32 mouse cellular contexts compared by ENCODE assay signal in the genomic region with DNA sequence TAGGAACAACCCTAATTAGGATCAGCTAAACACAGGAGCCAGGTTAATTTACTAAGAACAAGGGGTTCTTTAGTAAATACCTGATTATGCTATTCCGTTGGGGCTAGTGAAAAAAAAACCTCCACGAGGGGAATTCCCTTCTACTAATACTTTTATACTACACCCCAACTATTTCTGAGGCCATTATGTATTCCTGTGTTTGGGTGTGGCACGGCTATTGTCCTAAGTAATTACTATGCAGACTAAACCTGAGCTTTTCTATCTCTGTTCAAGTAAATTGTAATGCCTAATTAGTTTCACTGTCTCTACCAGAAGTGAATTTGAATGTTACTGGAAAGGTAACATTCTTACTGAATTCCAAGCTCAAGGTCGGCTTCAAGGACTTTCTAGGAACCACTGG.
"Had no signal": no experiment of that assay in that cellular context is flagged by ENCODE, and none has a peak within 500 bp of the region (broad histone marks: within the 10 kb centered on the region; RNA-seq: fewer than 3 reads in every experiment).

No protein-coding gene starts in this region.

- DNase-seq: left cerebral cortex, postnatal 4 days; liver; liver, embryonic 13.5 days; liver, postnatal 0 days; lung, adult 18-20 months; lung, adult 2 months; lung, embryonic 14.5 days; lung, postnatal 10 days; lung, postnatal 14 days; lung, postnatal 36 days; lung, postnatal 4 days; midbrain, embryonic 14.5 days had no signal

- H3K27ac ChIP-seq: limb, embryonic 10.5 days; limb, embryonic 12.5 days; limb, embryonic 13.5 days; limb, embryonic 15.5 days; liver, embryonic 12.5 days; liver, embryonic 13.5 days; liver, embryonic 14.5 days; liver, embryonic 15.5 days; lung, embryonic 15.5 days; macrophage; midbrain, embryonic 10.5 days; midbrain, embryonic 12.5 days; midbrain, embryonic 13.5 days; midbrain, embryonic 15.5 days; neural tube, embryonic 12.5 days had no signal

- H3K4me1 ChIP-seq: limb, embryonic 10.5 days; limb, embryonic 12.5 days; limb, embryonic 13.5 days; limb, embryonic 15.5 days; liver, embryonic 12.5 days; liver, embryonic 13.5 days; liver, embryonic 15.5 days; lung, embryonic 15.5 days; megakaryocyte, embryonic 14.5 days; midbrain, embryonic 10.5 days; midbrain, embryonic 12.5 days; midbrain, embryonic 13.5 days; midbrain, embryonic 15.5 days; neural tube, embryonic 12.5 days had no signal

- H3K27me3 ChIP-seq: limb, embryonic 12.5 days; limb, embryonic 13.5 days; limb, embryonic 15.5 days; liver, embryonic 12.5 days; liver, embryonic 13.5 days; liver, embryonic 15.5 days; lung, embryonic 15.5 days; megakaryocyte, embryonic 14.5 days; midbrain, embryonic 12.5 days; midbrain, embryonic 13.5 days; midbrain, embryonic 15.5 days; neural tube, embryonic 12.5 days had no signal

- ATAC-seq: liver, embryonic 12.5 days; liver, postnatal 0 days; lung, postnatal 0 days; midbrain, embryonic 13.5 days; midbrain, embryonic 15.5 days; midbrain, embryonic 16.5 days had no signal

- H3K9ac ChIP-seq: limb, embryonic 12.5 days; limb, embryonic 13.5 days; limb, embryonic 15.5 days; liver, embryonic 12.5 days; liver, embryonic 13.5 days; liver, embryonic 14.5 days; liver, embryonic 15.5 days; liver, postnatal 0 days; lung, embryonic 14.5 days; lung, embryonic 15.5 days; midbrain, embryonic 12.5 days; midbrain, embryonic 13.5 days; midbrain, embryonic 15.5 days; neural tube, embryonic 12.5 days had no signal

- H3K36me3 ChIP-seq: limb, embryonic 10.5 days; limb, embryonic 12.5 days; limb, embryonic 13.5 days; limb, embryonic 15.5 days; liver, embryonic 12.5 days; liver, embryonic 13.5 days; liver, embryonic 15.5 days; lung, embryonic 15.5 days; midbrain, embryonic 10.5 days; midbrain, embryonic 12.5 days; midbrain, embryonic 13.5 days; midbrain, embryonic 15.5 days; neural tube, embryonic 12.5 days had no signal

- H3K4me3 ChIP-seq: limb, embryonic 10.5 days; limb, embryonic 12.5 days; limb, embryonic 13.5 days; limb, embryonic 15.5 days; liver, embryonic 12.5 days; liver, embryonic 13.5 days; liver, embryonic 15.5 days; lung, embryonic 15.5 days; megakaryocyte, embryonic 14.5 days; midbrain, embryonic 10.5 days; midbrain, embryonic 12.5 days; midbrain, embryonic 13.5 days; midbrain, embryonic 15.5 days; myocyte; neural tube, embryonic 12.5 days had no signal

- H3K9me3 ChIP-seq: limb, embryonic 10.5 days; limb, embryonic 12.5 days; limb, embryonic 13.5 days; limb, embryonic 15.5 days; liver, embryonic 12.5 days; liver, embryonic 13.5 days; liver, embryonic 15.5 days; lung, embryonic 15.5 days; midbrain, embryonic 10.5 days; midbrain, embryonic 12.5 days; midbrain, embryonic 13.5 days; midbrain, embryonic 15.5 days; neural tube, embryonic 12.5 days had no signal

- H3K4me2 ChIP-seq: limb, embryonic 12.5 days; limb, embryonic 13.5 days; limb, embryonic 15.5 days; liver, embryonic 11.5 days; liver, embryonic 12.5 days; liver, embryonic 13.5 days; liver, embryonic 15.5 days; lung, embryonic 14.5 days; lung, embryonic 15.5 days; midbrain, embryonic 11.5 days; midbrain, embryonic 12.5 days; midbrain, embryonic 13.5 days; midbrain, embryonic 15.5 days; neural tube, embryonic 12.5 days had no signal
